9 mouse cellular contexts compared by ENCODE assay signal in genomic region chr11:110268244-110268844, GRCm38 (mm10). TPM values are rescaled to one million over a fixed set of nuclear protein-coding genes. Genes with fewer than 3 reads are reported as not detected.
DNase-seq lines count a peak whose midpoint lies in the region; ATAC-seq and TF ChIP-seq lines count a peak whose summit lies in the region.
"Had no signal": no experiment of that assay in that cellular context is flagged by ENCODE, and none has a peak within 500 bp of the region (broad histone marks: within the 10 kb centered on the region; RNA-seq: fewer than 3 reads in every experiment).

No protein-coding gene starts in this region.

- 52% methylated on average over 8 of the region's 8 CpGs for WGBS in forebrain, embryonic 10.5 days
- 41% methylated on average over 8 of the region's 8 CpGs for WGBS in heart, embryonic 13.5 days
- WGBS in liver, embryonic 15.5 days (ENCODE audit: insufficient replicate concordance), result 34% methylated on average over 8 of the region's 8 CpGs
- 31% methylated on average over 8 of the region's 8 CpGs for WGBS in stomach, embryonic 16.5 days

- H3K27me3 ChIP-seq in CH12.LX (replicated peaks), result no peaks in the 10 kb centered on the region
- H3K27me3 ChIP-seq in forebrain, embryonic 10.5 days (ENCODE audit: poor library complexity, severe bottlenecking), result no peaks in the 10 kb centered on the region
- H3K27me3 ChIP-seq in heart, embryonic 13.5 days (replicated peaks), result no peaks in the 10 kb centered on the region
- H3K27me3 ChIP-seq in liver, embryonic 15.5 days, result no peaks in the 10 kb centered on the region
- no peaks in the 10 kb centered on the region for H3K27me3 ChIP-seq in stomach, embryonic 16.5 days (ENCODE audit: control insufficient read depth, insufficient read depth, low read length)
- H3K27me3 ChIP-seq: hindbrain, embryonic 15.5 days had no signal

- peak; percentile 96 for TF ChIP-seq RAD21 in CH12.LX (IDR thresholded peaks at IDR 0.05; ENCODE audit: low read depth, low read length)

- dilution Hi-C loops in CH12.LX (cut with MboI; ENCODE audit: extremely low pct_ligation_motif_present, extremely low pct_unique_long_range_greater_than_20kb, low sequenced_read_pairs), result no loop called here

- peak; percentile 97 to 98 for TF ChIP-seq CTCF in CH12.LX (conservative IDR thresholded peaks at IDR 0.05 in 1 of 2, IDR thresholded peaks at IDR 0.05 in 1 of 2; ENCODE audit: low read depth in 2 of 2, low read length in 2 of 2)

- no peaks in the 10 kb centered on the region for H3K9me3 ChIP-seq in CH12.LX (replicated peaks; ENCODE audit: low read length)
- H3K9me3 ChIP-seq in forebrain, embryonic 10.5 days, result no peaks in the 10 kb centered on the region
- H3K9me3 ChIP-seq in heart, embryonic 13.5 days, result no peaks in the 10 kb centered on the region
- no peaks in the 10 kb centered on the region for H3K9me3 ChIP-seq in liver, embryonic 15.5 days (replicated peaks)
- H3K9me3 ChIP-seq in stomach, embryonic 16.5 days (replicated peaks; ENCODE audit: control insufficient read depth, low read length), result no peaks in the 10 kb centered on the region
- H3K9me3 ChIP-seq: hindbrain, embryonic 15.5 days had no signal

- no peak for ATAC-seq in heart, embryonic 13.5 days (ENCODE audit: extremely low read depth, insufficient number of reproducible peaks, low FRiP score, low TSS enrichment)
- no peak for ATAC-seq in liver, embryonic 15.5 days (ENCODE audit: insufficient read depth)
- ATAC-seq in stomach, embryonic 16.5 days (ENCODE audit: insufficient read depth, low FRiP score), result peak; percentile 71

- peak; percentile 78 for TF ChIP-seq POLR2A in CH12.LX (IDR thresholded peaks at IDR 0.05; ENCODE audit: low read depth, low read length)

- H3K36me3 ChIP-seq in CH12.LX (replicated peaks in 1 of 2; ENCODE audit: control insufficient read depth in 1 of 2, insufficient read depth in 1 of 2, low read length in 1 of 2), result no peaks in the 10 kb centered on the region
- no peaks in the 10 kb centered on the region for H3K36me3 ChIP-seq in forebrain, embryonic 10.5 days (replicated peaks)
- no peaks in the 10 kb centered on the region for H3K36me3 ChIP-seq in heart, embryonic 13.5 days
- H3K36me3 ChIP-seq in liver, embryonic 15.5 days (replicated peaks), result no peaks in the 10 kb centered on the region
- no peaks in the 10 kb centered on the region for H3K36me3 ChIP-seq in stomach, embryonic 16.5 days (ENCODE audit: control insufficient read depth, insufficient read depth, low read length)

- H3K79me2 ChIP-seq in CH12.LX (replicated peaks; ENCODE audit: control insufficient read depth, extremely low read depth, insufficient read depth, poor library complexity, severe bottlenecking), result no peaks in the 10 kb centered on the region

- in situ Hi-C loops in CH12.LX (cut with MboI; ENCODE audit: low pct_ligation_motif_present, low pct_unique_long_range_greater_than_20kb, low sequenced_read_pairs), result loop anchor here (5.0 to 25.0 kb wide), 2 partner anchors 391 to 581 kb away; no protein-coding TSS in a partner anchor

- H3K4me2 ChIP-seq in CH12.LX (ENCODE audit: insufficient read depth, low read depth, poor library complexity, severe bottlenecking), result peak overlapping the region; percentile 47
- peak overlapping the region; percentile 39 for H3K4me2 ChIP-seq in heart, embryonic 13.5 days
- H3K4me2 ChIP-seq in liver, embryonic 15.5 days, result peak overlapping the region; percentile 50
- H3K4me2 ChIP-seq in stomach, embryonic 16.5 days (ENCODE audit: low read depth, low read length), result peak overlapping the region; percentile 38; the same call in 1 of the 2 replicates
- H3K4me2 ChIP-seq: hindbrain, embryonic 15.5 days had no signal

- peak; percentile 96 for DNase-seq in CH12.LX (ENCODE audit: extremely low read depth)
- peak; percentile 51 for DNase-seq in c-Kit-negative CD71-positive TER-119-positive erythroid progenitor cells, embryonic 14.5 days (ENCODE audit: low read depth, low spot score)
- DNase-seq in forebrain, embryonic 10.5 days (ENCODE audit: extremely low spot score, low spot score), result peak; percentile 89
- DNase-seq in kidney, postnatal 10 days, result peak; percentile 92
- peak; percentile 92 for DNase-seq in neural tube, embryonic 10.5 days (ENCODE audit: extremely low spot score, low spot score)

- no peak overlapping the region for H3K27ac ChIP-seq in CH12.LX (ENCODE audit: insufficient read depth, low read depth)
- peak overlapping the region; percentile 48; the same call in 1 of the 2 replicates for H3K27ac ChIP-seq in forebrain, embryonic 10.5 days
- no peak overlapping the region for H3K27ac ChIP-seq in heart, embryonic 13.5 days (replicated peaks)
- H3K27ac ChIP-seq in liver, embryonic 15.5 days (replicated peaks), result no peak overlapping the region
- H3K27ac ChIP-seq in stomach, embryonic 16.5 days (ENCODE audit: low read length), result no peak overlapping the region; the same call in 1 of the 2 replicates
- H3K27ac ChIP-seq: hindbrain, embryonic 15.5 days had no signal

- H3K4me3 ChIP-seq in CH12.LX (replicated peaks in 1 of 3; ENCODE audit: low read depth in 2 of 3, low read length in 2 of 3, poor library complexity in 1 of 3), result peak overlapping the region; percentile 10 to 27 (median 25)
- H3K4me3 ChIP-seq in forebrain, embryonic 10.5 days, result no peak overlapping the region
- no peak overlapping the region for H3K4me3 ChIP-seq in heart, embryonic 13.5 days
- H3K4me3 ChIP-seq in liver, embryonic 15.5 days (replicated peaks), result peak overlapping the region; percentile 28; the same call in 1 of the 2 replicates
- H3K4me3 ChIP-seq in stomach, embryonic 16.5 days (replicated peaks; ENCODE audit: low read length), result no peak overlapping the region; the same call in 1 of the 2 replicates
- H3K4me3 ChIP-seq: hindbrain, embryonic 15.5 days had no signal

- H3K9ac ChIP-seq in CH12.LX (ENCODE audit: insufficient read depth, low read depth), result peak overlapping the region; percentile 50
- H3K9ac ChIP-seq in heart, embryonic 13.5 days, result 0 out of 2 replicates have a peak overlapping the region, but pooled peaks have one; percentile 55
- no peak overlapping the region for H3K9ac ChIP-seq in liver, embryonic 15.5 days
- peak overlapping the region; percentile 55 for H3K9ac ChIP-seq in stomach, embryonic 16.5 days (ENCODE audit: low read length)
- H3K9ac ChIP-seq: hindbrain, embryonic 15.5 days had no signal

- peaks cover 0 to 11% of the 10 kb centered on the region in 2 experiments; a peak in 2 of 4 replicates for H3K4me1 ChIP-seq in CH12.LX (ENCODE audit: control insufficient read depth in 1 of 2, insufficient read depth in 2 of 2)
- H3K4me1 ChIP-seq in forebrain, embryonic 10.5 days, result no peaks in the 10 kb centered on the region
- H3K4me1 ChIP-seq in heart, embryonic 13.5 days, result no peaks in the 10 kb centered on the region
- peaks cover 3% of the 10 kb centered on the region; the same call in 1 of the 2 replicates for H3K4me1 ChIP-seq in liver, embryonic 15.5 days (replicated peaks)
- H3K4me1 ChIP-seq in stomach, embryonic 16.5 days (ENCODE audit: control insufficient read depth, insufficient read depth, low read length), result 0 out of 2 replicates have a peak, but pooled peaks cover 3% of the 10 kb centered on the region
- H3K4me1 ChIP-seq: hindbrain, embryonic 15.5 days had no signal

- TF ChIP-seq EP300 in CH12.LX (IDR thresholded peaks at IDR 0.05; ENCODE audit: low read length), result no peak; the same call in 1 of the 2 replicates

TF ChIP-seq in CH12.LX, 34 proteins besides CTCF, POLR2A, EP300 and RAD21:
- TF ChIP-seq MAZ (IDR thresholded peaks at IDR 0.05; ENCODE audit: low read depth, low read length) (no peak), TBP (conservative IDR thresholded peaks at IDR 0.05; ENCODE audit: low read depth, low read length) (0 out of 2 replicates have a peak, but pooled peaks have one; percentile 66), USF1 (IDR thresholded peaks at IDR 0.05; ENCODE audit: low read depth, low read length) (no peak), MEF2A (IDR thresholded peaks at IDR 0.05; ENCODE audit: borderline replicate concordance, low read depth, low read length) (peak; percentile 54; the same call in 1 of the 2 replicates), IRF4 (IDR thresholded peaks at IDR 0.05; ENCODE audit: low read depth, low read length) (peak; percentile 45; the same call in 1 of the 2 replicates), SMC3 (IDR thresholded peaks at IDR 0.05; ENCODE audit: low read depth, low read length) (peak; percentile 86), ZC3H11A (IDR thresholded peaks at IDR 0.05; ENCODE audit: low read depth, low read length) (peak; percentile 71), E2F4 (IDR thresholded peaks at IDR 0.05; ENCODE audit: insufficient replicate concordance, low read depth, low read length) (no peak), MYC (IDR thresholded peaks at IDR 0.05; ENCODE audit: low read depth, low read length) (no peak), NELFE (IDR thresholded peaks at IDR 0.05; ENCODE audit: low read depth, low read length) (0 out of 2 replicates have a peak, but pooled peaks have one; percentile 50), MAX (IDR thresholded peaks at IDR 0.05; ENCODE audit: low read length) (0 out of 2 replicates have a peak, but pooled peaks have one; percentile 36), ELF1 (IDR thresholded peaks at IDR 0.05; ENCODE audit: low read depth, low read length) (peak; percentile 86), USF2 (conservative IDR thresholded peaks at IDR 0.05; ENCODE audit: low read depth, low read length) (no peak)

RNA-seq across cellular contexts. Expression of gene Abca6, which starts 16.8 kb away (rescaled TPM):
- total RNA-seq in CH12.LX (2012; rRNA removed), result 0.04 and 0.25 TPM in 2 replicates
- total RNA-seq in CH12.LX (2014; rRNA removed), result 0.68 and 1.3 TPM in 2 replicates
- polyA plus RNA-seq in CH12.LX (2012; ENCODE audit: insufficient read length, low read depth), result 0.41 and 0.81 TPM in 2 replicates
- 0.02 and 0.15 TPM in 2 replicates for polyA plus RNA-seq in forebrain, embryonic 10.5 days (2016; fragmentation: Nextera tagmentation; extraction: Ambion mirVana)
- 0.71 and 0.75 TPM in 2 replicates for polyA plus RNA-seq in heart, embryonic 13.5 days (2015; fragmentation: Nextera tagmentation; extraction: Ambion mirVana)
- polyA plus RNA-seq in liver, embryonic 15.5 days (2015; fragmentation: Nextera tagmentation; extraction: Ambion mirVana), result 6.3 and 6.9 TPM in 2 replicates
- 0.85 and 1.7 TPM in 2 replicates for polyA plus RNA-seq in stomach, embryonic 16.5 days (2015; fragmentation: Nextera tagmentation; extraction: Ambion mirVana)

Comparison
In these comparisons a context has a peak if more than half of its experiments do, and no peak if none do; other contexts are left out.
1. H3K4me3 ChIP-seq: peak in CH12.LX (3 of 3) and liver, embryonic 15.5 days (single experiment); none in forebrain, embryonic 10.5 days (single experiment), heart, embryonic 13.5 days (single experiment) and stomach, embryonic 16.5 days (single experiment).
2. Peak in every context shown above with its lines, with median percentiles within 50 percentile points of each other: DNase-seq and H3K4me2 ChIP-seq.